Mouse (Mus musculus) kidney, embryonic 14.5 days (tissue): ENCODE measurements at regions not wholly inside any gene's neighbourhood (a gene's known extent, or its start where the extent isn't known, plus 50 kb on each side); places are given as distances from the start of the nearest gene placed in this dataset.

ENCODE experiments used
- ATAC-seq: fragments of 200-750 bp; cut with Nextera tagmentation; 2 replicates; pipeline ENCODE4 v1.8.0; 2017; ENCODE audit warnings: moderate number of reproducible peaks, mild to moderate bottlenecking, moderate TSS enrichment, moderate library complexity; ENCODE audit not compliant: low FRiP score, low TSS enrichment
- H3K27ac ChIP-seq: fragments of 300-500 bp; sonication (generic); 2 replicates; pipeline ENCODE4 v1.5.1; 2014; ENCODE audit warnings: low read depth, mild to moderate bottlenecking, low read length, moderate library complexity, mixed read lengths
- H3K27me3 ChIP-seq: fragments of 300-500 bp; sonication (generic); 2 replicates; pipeline ENCODE4 v1.6.1; 2014; ENCODE audit warnings: mild to moderate bottlenecking, low read length; ENCODE audit not compliant: control insufficient read depth, insufficient read depth
- H3K36me3 ChIP-seq: fragments of 300-500 bp; sonication (generic); 2 replicates; pipeline ENCODE4 v1.6.1; 2014; ENCODE audit warnings: low read length, mixed read lengths; ENCODE audit not compliant: control insufficient read depth, insufficient read depth
- H3K4me1 ChIP-seq: fragments of 300-500 bp; sonication (generic); 2 replicates; pipeline ENCODE4 v1.6.1; 2014; ENCODE audit warnings: low read length, mixed read lengths; ENCODE audit not compliant: control insufficient read depth, insufficient read depth
- H3K4me2 ChIP-seq: fragments of 300-500 bp; sonication (generic); replicated peaks from 2 replicates; pipeline ENCODE4 v1.6.1; 2014; ENCODE audit warnings: low read depth, mild to moderate bottlenecking, low read length
- H3K4me3 ChIP-seq: fragments of 300-500 bp; sonication (generic); 2 replicates; pipeline ENCODE4 v1.5.1; 2014; ENCODE audit warnings: mild to moderate bottlenecking, low read length
- H3K9ac ChIP-seq: fragments of 300-500 bp; sonication (generic); 2 replicates; pipeline ENCODE4 v1.6.1; 2014; ENCODE audit warnings: low read depth, mild to moderate bottlenecking, low read length, moderate library complexity
- H3K9me3 ChIP-seq: fragments of 300-500 bp; sonication (generic); 2 replicates; pipeline ENCODE4 v1.6.1; 2016; ENCODE audit warnings: low read length; ENCODE audit not compliant: control insufficient read depth
- WGBS: fragments of 180-500 bp; shearing (Covaris S2); extraction: QIAGEN DNeasy Blood & Tissue Kit; methylation state at CpG from one replicate; pipeline ENCODE4 v1.1.7; 2014; 5-methylcytosine and 5-hydroxymethylcytosine counted together

- H3K36me3 ChIP-seq, result no peaks in the 10 kb centered on the region
- no peak overlapping the region for H3K4me3 ChIP-seq
- H3K27ac ChIP-seq, result no peak overlapping the region
- H3K9me3 ChIP-seq, result no peaks in the 10 kb centered on the region
- H3K9ac ChIP-seq, result no peak overlapping the region
- no peaks in the 10 kb centered on the region for H3K27me3 ChIP-seq
- H3K4me1 ChIP-seq, result no peaks in the 10 kb centered on the region
- H3K4me2 ChIP-seq, result no peak overlapping the region
- ATAC-seq, result no peak
- 65% methylated on average over 4 of the region's 4 CpGs for WGBS
These were observed 220.9 kb upstream of the Prdm1 start for GRCm38 (mm10) chr10:44749206-44749605.

GRCm38 (mm10) chr10:44747419-44747818 lies 219.1 kb upstream of the Prdm1 start:
- H3K27me3 ChIP-seq, result no peaks in the 10 kb centered on the region
- H3K9ac ChIP-seq, result no peak overlapping the region
- H3K4me1 ChIP-seq, result no peaks in the 10 kb centered on the region
- no peaks in the 10 kb centered on the region for H3K9me3 ChIP-seq
- ATAC-seq, result no peak
- no peaks in the 10 kb centered on the region for H3K36me3 ChIP-seq
- no peak overlapping the region for H3K27ac ChIP-seq
- no peak overlapping the region for H3K4me2 ChIP-seq
- 44% methylated on average over 3 of the region's 3 CpGs for WGBS
- H3K4me3 ChIP-seq, result no peak overlapping the region

GRCm38 (mm10) chr10:44744221-44744620 lies 215.9 kb upstream of the Prdm1 start:
- Histone ChIP-seq H3K27ac (no peak overlapping the region), H3K4me1 (no peaks in the 10 kb centered on the region), H3K4me3 (no peak overlapping the region), H3K36me3 (no peaks in the 10 kb centered on the region), H3K9ac (no peak overlapping the region), H3K9me3 (no peaks in the 10 kb centered on the region), H3K27me3 (no peaks in the 10 kb centered on the region), H3K4me2 (no peak overlapping the region)
- 76% methylated on average over 2 of the region's 2 CpGs for WGBS
- no peak for ATAC-seq

GRCm38 (mm10) chr10:44733641-44734040 lies 205.3 kb upstream of the Prdm1 start:
- 85% methylated on average over 5 of the region's 5 CpGs for WGBS
- no peak for ATAC-seq

GRCm38 (mm10) chr10:44730721-44731120 lies 202.4 kb upstream of the Prdm1 start:
- Histone ChIP-seq H3K36me3 (no peaks in the 10 kb centered on the region), H3K9ac (no peak overlapping the region), H3K4me3 (no peak overlapping the region), H3K27me3 (no peaks in the 10 kb centered on the region), H3K4me2 (no peak overlapping the region), H3K27ac (no peak overlapping the region), H3K4me1 (no peaks in the 10 kb centered on the region), H3K9me3 (no peaks in the 10 kb centered on the region)
- 89% methylated on average over 8 of the region's 8 CpGs for WGBS
- no peak for ATAC-seq

More at GRCm38 (mm10) chr10:44733641-44734040, 205.3 kb upstream of the Prdm1 start:
- Histone ChIP-seq H3K9me3 (no peaks in the 10 kb centered on the region), H3K9ac (no peak overlapping the region), H3K27ac (no peak overlapping the region), H3K4me2 (no peak overlapping the region), H3K36me3 (no peaks in the 10 kb centered on the region), H3K27me3 (no peaks in the 10 kb centered on the region), H3K4me3 (no peak overlapping the region), H3K4me1 (no peaks in the 10 kb centered on the region)

- WGBS, result 88% methylated on average over 4 of the region's 4 CpGs
- H3K4me1 ChIP-seq, result no peaks in the 10 kb centered on the region
These were observed 200.7 kb upstream of the Prdm1 start for GRCm38 (mm10) chr10:44728963-44729362.

GRCm38 (mm10) chr10:44724575-44724974 lies 196.3 kb upstream of the Prdm1 start:
- H3K4me2 ChIP-seq, result no peak overlapping the region
- H3K36me3 ChIP-seq, result no peaks in the 10 kb centered on the region
- H3K27me3 ChIP-seq, result no peaks in the 10 kb centered on the region
- ATAC-seq, result no peak
- no peak overlapping the region for H3K9ac ChIP-seq
- 88% methylated on average over 3 of the region's 3 CpGs for WGBS
- no peaks in the 10 kb centered on the region for H3K4me1 ChIP-seq
- H3K9me3 ChIP-seq, result no peaks in the 10 kb centered on the region
- H3K4me3 ChIP-seq, result no peak overlapping the region
- H3K27ac ChIP-seq, result no peak overlapping the region

More at GRCm38 (mm10) chr10:44728963-44729362, 200.7 kb upstream of the Prdm1 start:
- Histone ChIP-seq H3K9me3 (no peaks in the 10 kb centered on the region), H3K27me3 (no peaks in the 10 kb centered on the region), H3K9ac (no peak overlapping the region), H3K27ac (no peak overlapping the region), H3K36me3 (no peaks in the 10 kb centered on the region), H3K4me2 (no peak overlapping the region), H3K4me3 (no peak overlapping the region)
- ATAC-seq, result no peak

- Histone ChIP-seq H3K36me3 (no peaks in the 10 kb centered on the region), H3K9ac (no peak overlapping the region), H3K4me3 (no peak overlapping the region), H3K27ac (no peak overlapping the region), H3K4me1 (no peaks in the 10 kb centered on the region), H3K4me2 (no peak overlapping the region), H3K27me3 (no peaks in the 10 kb centered on the region), H3K9me3 (no peaks in the 10 kb centered on the region)
- 53% methylated on average over 1 of the region's 1 CpGs for WGBS
- ATAC-seq, result no peak
These were observed 195.5 kb upstream of the Prdm1 start for GRCm38 (mm10) chr10:44723845-44724244.

GRCm38 (mm10) chr10:44723321-44723720 lies 195.0 kb upstream of the Prdm1 start:
- no peak for ATAC-seq
- Histone ChIP-seq H3K27me3 (no peaks in the 10 kb centered on the region), H3K4me1 (no peaks in the 10 kb centered on the region), H3K36me3 (no peaks in the 10 kb centered on the region), H3K27ac (no peak overlapping the region), H3K4me2 (no peak overlapping the region), H3K9ac (no peak overlapping the region), H3K9me3 (no peaks in the 10 kb centered on the region), H3K4me3 (no peak overlapping the region)
- WGBS, result 21% methylated on average over 5 of the region's 5 CpGs

GRCm38 (mm10) chr10:44721670-44722069 lies 193.4 kb upstream of the Prdm1 start:
- no peaks in the 10 kb centered on the region for H3K36me3 ChIP-seq
- no peak overlapping the region for H3K9ac ChIP-seq
- WGBS, result 87% methylated on average over 10 of the region's 10 CpGs
- no peak overlapping the region for H3K4me3 ChIP-seq
- no peaks in the 10 kb centered on the region for H3K27me3 ChIP-seq
- H3K4me1 ChIP-seq, result no peaks in the 10 kb centered on the region
- no peak overlapping the region for H3K27ac ChIP-seq
- ATAC-seq, result no peak
- H3K9me3 ChIP-seq, result no peaks in the 10 kb centered on the region
- no peak overlapping the region for H3K4me2 ChIP-seq
